Mouse (Mus musculus): ENCODE measurements around the gene Cmtr2. TPM values are rescaled to one million over a fixed set of nuclear protein-coding genes. Genes with fewer than 3 reads are reported as not detected.

The Cmtr2 gene
- total RNA-seq, 2 experiments from 2014 or later: 8.6 to 8.8 TPM

DNA sequence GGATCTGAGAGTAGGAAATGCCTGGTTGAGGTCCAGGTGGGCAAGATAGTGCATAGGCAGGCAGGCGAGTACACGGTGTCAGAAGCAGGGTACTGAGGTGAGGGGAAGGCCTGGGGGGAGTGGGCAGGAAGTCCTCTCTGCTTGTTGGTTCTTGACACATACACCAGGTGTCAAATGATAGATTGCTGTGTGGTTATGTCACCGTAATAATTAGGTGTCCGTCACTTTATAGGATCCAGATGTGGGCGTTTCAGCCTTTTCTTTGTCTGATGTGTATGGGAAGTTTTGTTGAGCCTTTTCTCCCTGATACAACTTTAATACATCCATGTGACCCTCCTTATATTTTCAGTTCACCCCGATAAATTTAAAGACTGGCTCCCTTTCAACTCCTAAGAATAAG lies 31.8 kb downstream of the Cmtr2 start:
- no peak for DNase-seq (ENCODE audit: low spot score in 2 of 2)

DNA sequence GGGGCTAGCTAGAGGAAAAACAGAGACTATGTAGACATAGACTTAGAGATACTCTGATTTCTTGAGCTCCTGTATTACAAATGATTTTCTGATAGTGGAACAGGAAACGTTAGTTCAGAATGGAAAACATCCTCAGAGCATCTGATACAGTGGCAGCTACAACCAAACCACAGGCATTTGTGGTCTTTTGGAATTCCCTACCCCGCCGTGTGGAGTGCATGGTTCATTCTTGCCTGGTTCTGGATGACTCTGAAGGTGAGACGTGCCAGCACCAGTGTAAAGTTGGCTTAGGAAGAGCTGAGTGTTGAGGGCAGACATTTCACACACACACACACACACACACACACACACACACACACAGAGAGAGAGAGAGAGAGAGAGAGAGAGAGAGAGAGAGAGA lies 38.5 kb downstream of the Cmtr2 start:
- no peak for DNase-seq (ENCODE audit: low spot score in 2 of 2)

DNA sequence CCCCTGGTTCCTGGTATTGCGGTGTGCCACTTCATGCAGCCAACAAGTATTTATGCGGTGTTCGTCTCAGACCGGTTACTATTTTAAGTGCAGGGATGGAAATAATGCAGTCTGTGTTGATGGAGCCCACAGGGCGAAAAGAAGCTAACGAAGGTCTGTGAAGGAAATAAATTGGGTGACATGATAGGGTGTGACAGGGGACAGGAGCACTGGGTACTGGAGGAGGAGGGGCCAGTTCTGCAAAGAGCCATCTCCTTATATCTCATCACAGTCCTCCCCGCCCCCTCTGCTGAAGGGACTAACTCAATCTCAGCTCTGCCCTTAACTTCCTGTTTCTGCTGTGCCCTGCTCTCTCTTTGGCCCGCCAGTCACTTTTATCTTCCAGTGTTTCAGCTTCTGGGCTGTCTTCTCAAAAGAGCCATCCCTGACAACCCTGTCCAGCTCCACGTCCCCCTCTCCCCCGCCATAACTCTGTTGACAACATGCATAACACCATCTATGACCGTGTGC lies 50.4 kb downstream of the Cmtr2 start:
- DNase-seq (ENCODE audit: low spot score in 2 of 2): no peak

DNA sequence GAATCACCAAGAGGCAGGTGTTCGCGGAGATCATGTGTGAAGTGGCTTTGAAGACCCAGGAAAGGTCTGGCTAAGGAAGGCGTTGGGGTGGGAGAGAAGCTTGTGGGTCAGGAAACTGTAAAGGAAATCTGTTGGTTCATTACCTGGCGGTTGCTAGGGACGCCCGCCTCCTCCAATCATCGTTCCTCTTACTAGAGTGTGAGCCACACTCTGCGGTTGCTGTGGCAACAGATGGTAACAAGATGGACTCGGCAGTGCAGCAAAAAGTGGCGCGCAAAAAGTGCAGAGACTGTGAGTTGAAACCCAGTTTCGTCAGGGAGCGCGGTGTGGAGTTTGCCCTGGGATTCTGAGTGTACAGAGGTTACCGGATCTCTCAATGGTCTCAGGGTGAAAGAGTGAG lies 51.3 kb downstream of the Cmtr2 start, which contains the start of gene Hydin:
Gene Hydin, plus strand, starts transcription at position 237 of the 400 bp plus-strand sequence.
- peak; percentile 20 to 53 for DNase-seq (ENCODE audit: low spot score in 2 of 2)

DNA sequence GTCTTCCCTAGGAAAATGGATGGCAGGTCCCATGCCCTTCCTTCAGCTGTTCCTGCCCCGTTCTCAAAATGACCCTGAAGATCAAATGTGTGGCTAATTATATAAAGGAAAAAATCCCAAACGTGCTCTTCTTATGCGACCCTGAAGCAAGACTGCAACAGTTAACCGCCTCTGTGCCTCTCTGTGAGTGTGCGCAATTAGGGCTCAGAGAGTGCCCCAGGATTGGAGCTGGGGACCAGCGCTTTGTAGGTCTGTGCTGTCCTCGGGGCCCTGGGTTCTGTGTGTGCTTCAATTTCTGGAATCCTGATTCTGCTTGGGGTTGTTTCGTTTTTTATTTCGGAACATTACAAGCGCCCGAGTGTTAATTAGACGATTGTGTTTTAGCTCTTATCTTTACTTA lies 51.8 kb downstream of the Cmtr2 start:
- DNase-seq (ENCODE audit: low spot score in 2 of 2): no peak

DNA sequence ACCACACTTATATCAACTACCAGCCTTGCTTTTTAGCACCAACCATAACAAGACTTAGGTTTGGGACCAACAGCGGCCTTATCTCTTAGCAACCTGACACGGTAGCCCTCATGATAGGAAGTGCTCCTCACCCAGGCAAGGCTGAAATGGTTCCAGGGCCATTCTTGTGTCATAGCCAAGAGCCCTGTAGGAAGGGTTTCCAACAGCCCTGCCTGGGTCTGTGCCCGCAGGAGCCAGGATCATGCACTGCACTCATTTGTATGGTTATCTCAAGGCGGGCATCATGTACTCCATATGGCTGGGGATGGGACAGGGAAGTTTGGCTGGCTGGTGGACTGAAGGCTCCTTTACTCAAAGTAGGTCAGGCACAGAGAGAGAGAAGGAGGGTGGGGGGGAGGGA lies 55.2 kb downstream of the Cmtr2 start:
- DNase-seq (ENCODE audit: low spot score in 2 of 2): no peak

DNA sequence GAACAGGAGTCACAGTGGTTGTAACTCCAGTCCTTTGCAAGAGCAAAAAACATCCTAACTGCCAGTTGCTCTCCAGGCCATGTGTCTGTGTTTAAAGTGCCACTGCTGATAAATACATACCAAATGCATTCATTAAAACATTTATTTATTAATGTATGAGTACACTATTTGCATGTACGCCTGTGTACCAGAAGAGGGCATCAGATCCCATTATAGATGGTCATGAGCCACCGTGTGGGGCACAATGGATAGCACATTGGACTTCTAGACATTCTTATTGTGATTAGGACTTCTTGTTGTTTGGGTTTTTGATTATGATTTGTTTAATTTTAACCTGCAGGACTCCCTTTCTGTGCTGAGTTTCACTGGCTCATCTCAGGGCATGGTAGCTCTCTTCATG lies 57.9 kb downstream of the Cmtr2 start:
- DNase-seq (ENCODE audit: low spot score in 2 of 2): no peak

Other genes with a start within 250 kb of the Cmtr2 start
- gene Tat, start 225.2 kb upstream of the Cmtr2 start, total RNA-seq (2021): 1 to 10 TPM in 1 of 2 experiments, under 1 TPM in 1; 0.48 to 8.8 TPM
- gene Chst4, start 175.9 kb upstream of the Cmtr2 start, total RNA-seq (2021): 1 to 10 TPM; 1.6 to 2.3 TPM
- gene Zfp612, start 135.9 kb upstream of the Cmtr2 start, total RNA-seq (2021): 10 to 100 TPM in 1 of 2 experiments, 1 to 10 TPM in 1; 8.2 to 10.8 TPM
- gene Gm21964, start 114.5 kb upstream of the Cmtr2 start, total RNA-seq (2021): not detected
- gene Gm17720, start 112.9 kb upstream of the Cmtr2 start, total RNA-seq (2021): not detected
- 1 to 10 TPM in 1 of 2 experiments, not detected in 1; 1.4 TPM for gene Calb2, start 47.5 kb upstream of the Cmtr2 start, total RNA-seq (2021)
- under 1 TPM; 0.08 to 0.20 TPM for gene Hydin, start 51.3 kb downstream of the Cmtr2 start, total RNA-seq (2021)

Data from adrenal gland, postnatal 4 days (tissue).